In the genomic region with DNA sequence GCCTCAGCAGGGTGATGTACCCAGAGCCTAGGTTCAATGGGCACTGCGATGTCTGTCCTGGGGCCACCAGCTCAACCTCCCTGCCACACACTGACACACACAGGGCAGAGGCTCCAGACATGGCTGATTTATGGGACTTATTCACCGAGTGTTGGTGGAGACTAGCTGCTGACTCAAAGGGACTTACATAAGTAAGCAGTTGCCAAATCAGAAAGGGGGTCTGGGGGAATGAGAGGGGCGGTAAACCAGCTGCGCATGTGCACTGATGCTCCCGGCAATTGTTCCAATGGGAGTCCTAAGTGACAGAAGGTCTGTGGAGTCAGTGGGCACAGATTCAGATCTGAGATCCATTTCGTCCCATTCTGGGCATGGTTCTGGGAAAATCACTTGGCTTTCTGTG, we compare ENCODE assay signal across 21 mouse cellular contexts. TPM values are rescaled to one million over a fixed set of nuclear protein-coding genes. Genes with fewer than 3 reads are reported as not detected.
A peak's percentile ranks its signal among the peaks of the same experiment; 100 is the strongest.
DNase-seq lines count a peak whose midpoint lies in the region; ATAC-seq lines count a peak whose summit lies in the region.
"Had no signal": no experiment of that assay in that cellular context is flagged by ENCODE, and none has a peak within 500 bp of the region (broad histone marks: within the 10 kb centered on the region; RNA-seq: fewer than 3 reads in every experiment).

No protein-coding gene starts in this region.

- peak; percentile 56; the same call in 1 of the 2 replicates for ATAC-seq in neural tube, embryonic 13.5 days (ENCODE audit: low read depth)
- ATAC-seq: activated CD4-positive, CD25-positive, alpha-beta regulatory T cell, adult 4 months; forebrain, embryonic 15.5 days; Patski had no signal

- H3K9me3 ChIP-seq in neural tube, embryonic 13.5 days, result no peaks in the 10 kb centered on the region
- H3K9me3 ChIP-seq: embryonic facial prominence, embryonic 12.5 days; forebrain, embryonic 15.5 days; heart, embryonic 13.5 days; hindbrain, embryonic 13.5 days had no signal

- H3K27me3 ChIP-seq in neural tube, embryonic 13.5 days, result no peaks in the 10 kb centered on the region
- H3K27me3 ChIP-seq: embryonic facial prominence, embryonic 12.5 days; forebrain, embryonic 15.5 days; heart, embryonic 13.5 days; hindbrain, embryonic 13.5 days had no signal

- no peaks in the 10 kb centered on the region for H3K36me3 ChIP-seq in neural tube, embryonic 13.5 days
- H3K36me3 ChIP-seq: embryonic facial prominence, embryonic 12.5 days; forebrain, embryonic 15.5 days; heart, embryonic 13.5 days; hindbrain, embryonic 13.5 days had no signal

- 33% methylated on average over 6 of the region's 6 CpGs for WGBS in neural tube, embryonic 13.5 days

- peak overlapping the region; percentile 42; the same call in 1 of the 2 replicates for H3K27ac ChIP-seq in neural tube, embryonic 13.5 days (replicated peaks)
- H3K27ac ChIP-seq: embryonic facial prominence, embryonic 12.5 days; forebrain, embryonic 15.5 days; heart, embryonic 13.5 days; hindbrain, embryonic 13.5 days had no signal

- peak; percentile 57 to 58 for DNase-seq in cerebellum, postnatal 10 days
- DNase-seq in cerebellum, adult 9-10 months, result no peak
- peak; percentile 5 to 50 for DNase-seq in layer of hippocampus, adult 18-20 months (ENCODE audit: low spot score in 2 of 2)
- no peak for DNase-seq in layer of hippocampus, adult 9-10 months (ENCODE audit: low spot score)
- peak; percentile 23 for DNase-seq in layer of hippocampus, adult 9-11 months
- DNase-seq in liver, result no peak
- no peak for DNase-seq in kidney, adult 8-10 months
- DNase-seq: adrenal gland, adult 8-10 months; cerebellum, adult 11-12 months; cerebellum, adult 9-11 months; gastrocnemius, postnatal 36 days; heart, adult 11 months; heart, postnatal 4 days had no signal

- no peak overlapping the region for H3K4me3 ChIP-seq in neural tube, embryonic 13.5 days
- H3K4me3 ChIP-seq: embryonic facial prominence, embryonic 12.5 days; forebrain, embryonic 15.5 days; heart, embryonic 13.5 days; hindbrain, embryonic 13.5 days had no signal

- no peak overlapping the region for H3K4me2 ChIP-seq in neural tube, embryonic 13.5 days
- H3K4me2 ChIP-seq: embryonic facial prominence, embryonic 12.5 days; forebrain, embryonic 15.5 days; heart, embryonic 13.5 days; hindbrain, embryonic 13.5 days had no signal

- peaks cover 14% of the 10 kb centered on the region for H3K4me1 ChIP-seq in neural tube, embryonic 13.5 days (replicated peaks)
- H3K4me1 ChIP-seq: forebrain, embryonic 15.5 days had no signal

- no peak overlapping the region for H3K9ac ChIP-seq in neural tube, embryonic 13.5 days
- H3K9ac ChIP-seq: embryonic facial prominence, embryonic 12.5 days; forebrain, embryonic 15.5 days; heart, embryonic 13.5 days; hindbrain, embryonic 13.5 days had no signal

RNA-seq across cellular contexts. Expression of a gene that starts 5.2 kb away (rescaled TPM):
- under 1 TPM; 0.27 to 0.28 TPM for total RNA-seq in layer of hippocampus, adult 18-20 months (2021)
- 0.45 and 0.85 TPM in 2 replicates for polyA plus RNA-seq in neural tube, embryonic 13.5 days (2015; fragmentation: Nextera tagmentation; extraction: Ambion mirVana)
- polyA plus RNA-seq: Patski had no signal

RNA-seq across cellular contexts. Expression of a gene that starts 35.4 kb away (rescaled TPM):
- 10 to 100 TPM; 20.3 to 24.2 TPM for total RNA-seq in layer of hippocampus, adult 18-20 months (2021)
- polyA plus RNA-seq in neural tube, embryonic 13.5 days (2015; fragmentation: Nextera tagmentation; extraction: Ambion mirVana), result 81.6 and 83.2 TPM in 2 replicates
- total RNA-seq: gastrocnemius, adult 8-10 months; gastrocnemius, postnatal 36 days; heart, postnatal 4 days had no signal
- polyA plus RNA-seq: activated CD4-positive, CD25-positive, alpha-beta regulatory T cell, adult 4 months; Patski had no signal

Comparison
In these comparisons a context has a peak if more than half of its experiments do, and no peak if none do; other contexts are left out.
1. DNase-seq: peak in cerebellum, postnatal 10 days (2 of 2), layer of hippocampus, adult 18-20 months (2 of 2) and layer of hippocampus, adult 9-11 months (single experiment); none in cerebellum, adult 9-10 months (single experiment), layer of hippocampus, adult 9-10 months (single experiment), liver (single experiment) and kidney, adult 8-10 months (0 of 2).